Mouse (Mus musculus) common myeloid progenitor, adult 5-6 weeks (primary cell): ENCODE data around the gene Srpk3. TPM values are rescaled to one million over a fixed set of nuclear protein-coding genes. Genes with fewer than 3 reads are reported as not detected.
"Not testable (repeated sequence)": the region's sequence is repeated elsewhere in the genome, so short reads cannot be mapped to it uniquely, and the experiment has no call there.

Source experiments
- ATAC-seq: replicated peaks from 2 replicates; pipeline ENCODE4 v1.8.0; 2016; ENCODE audit warnings: low read depth, mild to moderate bottlenecking, moderate TSS enrichment, inconsistent platforms; ENCODE audit not compliant: poor library complexity, severe bottlenecking
- total RNA-seq: library from RNA; stranded (forward); fragments of 200-1000, 187-1606 nt; gene quantifications from 2 replicates; pipeline ENCODE4 v1.2.3, GENCODE M21; 2017

The Srpk3 gene
- total RNA-seq = not detected in 2 replicates

DNA sequence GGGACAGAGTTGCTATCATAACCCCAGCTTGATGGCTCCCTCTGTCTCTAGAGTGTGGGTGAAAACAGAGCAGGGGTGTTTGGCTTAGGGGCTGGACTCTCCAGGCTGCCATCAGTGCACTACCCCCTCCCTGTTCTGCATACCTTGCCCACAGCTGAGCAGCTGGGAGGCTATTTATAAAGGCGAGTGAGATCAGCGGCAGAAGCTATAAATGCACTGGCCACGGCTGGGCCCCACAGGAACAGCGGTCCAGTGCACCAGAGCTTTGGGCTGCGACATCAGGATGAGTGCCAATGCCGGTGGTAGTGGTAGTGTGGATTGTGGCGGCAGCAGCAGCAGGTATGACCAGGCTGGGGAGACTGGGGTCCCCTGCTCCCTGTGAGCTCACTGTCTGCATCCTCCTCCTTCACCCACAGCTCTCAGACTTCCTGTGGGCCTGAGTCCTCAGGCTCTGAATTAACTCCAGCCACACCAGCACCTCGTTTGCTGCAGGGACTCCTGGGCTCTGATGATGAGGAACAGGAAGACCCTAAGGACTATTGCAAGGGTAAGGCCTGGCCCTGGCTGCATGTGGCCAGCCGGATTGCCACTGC is at the start of gene Srpk3:
TSS of gene Srpk3 (plus strand) at position 238 of the 593 bp plus-strand sequence.
- peak; percentile 39; the same call in 1 of the 2 replicates for ATAC-seq

DNA sequence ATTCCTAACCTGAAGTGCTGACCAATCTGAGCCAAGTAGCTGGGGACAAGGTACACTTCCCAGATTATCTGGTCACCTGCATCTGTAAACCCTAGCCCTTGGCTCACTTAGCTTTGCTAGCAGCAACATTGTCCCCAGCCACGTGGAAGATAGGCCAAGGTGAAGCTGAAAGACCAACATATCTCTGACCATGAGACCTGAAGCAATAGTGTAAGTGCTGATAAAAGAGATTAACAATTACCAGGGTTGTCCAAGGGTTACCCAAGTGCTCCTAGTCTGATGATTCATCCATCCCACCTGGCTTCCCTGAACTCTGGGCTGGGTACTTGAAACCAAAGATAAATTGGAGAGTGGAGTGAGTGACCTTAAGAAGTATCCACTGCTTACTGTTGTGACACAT is 43.3 kb upstream of the Srpk3 start:
- no peak for ATAC-seq

DNA sequence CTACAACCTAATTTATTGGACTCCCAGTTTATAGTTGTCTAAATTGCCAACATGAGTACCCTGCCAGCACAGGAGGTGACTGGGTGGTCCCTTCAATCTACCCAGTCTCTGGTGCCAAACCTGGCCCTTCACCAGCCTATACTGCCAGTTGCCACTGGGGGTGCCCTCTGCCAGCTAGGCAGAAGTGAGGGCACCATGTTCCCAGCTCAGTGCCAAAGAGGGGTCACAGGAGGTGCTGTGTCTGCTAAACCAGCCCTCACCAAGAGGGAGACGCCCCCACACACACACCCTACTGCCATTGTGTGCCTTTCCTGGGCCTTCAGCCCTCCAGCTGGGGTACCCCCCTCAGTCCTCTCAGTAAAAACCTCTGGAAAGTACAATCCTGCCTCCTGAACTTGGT is 36.0 kb upstream of the Srpk3 start:
- ATAC-seq = peak; percentile 60; the same call in 1 of the 2 replicates

DNA sequence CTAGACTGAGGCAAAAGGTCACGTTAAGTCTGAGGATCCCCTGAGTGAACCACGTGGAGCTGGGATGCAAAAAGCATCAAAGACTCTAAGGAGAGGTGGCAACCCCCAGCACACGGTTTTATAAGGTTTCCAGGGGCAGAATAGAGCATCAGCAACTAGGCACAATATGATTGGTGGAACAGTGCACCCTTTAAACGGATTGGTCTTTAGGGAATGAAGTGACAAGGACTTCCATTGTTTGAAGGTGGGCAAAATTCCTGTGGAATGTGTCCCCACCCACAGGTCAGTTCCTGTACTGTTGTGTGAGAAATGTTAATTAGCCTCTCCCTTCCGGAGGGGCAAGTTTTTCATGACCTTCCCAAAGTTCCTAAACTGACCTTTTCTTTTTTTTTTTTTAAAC is 35.1 kb upstream of the Srpk3 start:
- ATAC-seq = no peak

DNA sequence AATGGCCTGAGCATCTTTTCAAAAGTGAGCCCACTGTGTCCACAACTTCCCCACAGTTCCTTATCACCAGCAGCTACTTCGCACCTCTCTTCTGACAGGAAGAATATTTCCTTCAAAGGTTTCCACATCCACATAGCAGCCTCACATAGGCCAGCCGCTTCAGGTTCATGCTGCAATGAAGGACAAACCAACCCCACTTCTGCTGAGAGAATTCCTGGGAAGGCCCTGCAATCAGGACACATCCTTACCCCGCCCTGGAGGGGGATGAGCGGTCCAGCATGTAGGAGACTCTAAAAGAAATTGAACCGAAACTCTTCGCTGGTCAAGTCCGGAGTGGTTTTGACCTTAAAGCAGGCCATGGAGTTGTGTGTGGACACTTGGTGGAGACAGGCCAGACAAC is 34.4 kb upstream of the Srpk3 start:
- not testable (repeated sequence) for ATAC-seq

DNA sequence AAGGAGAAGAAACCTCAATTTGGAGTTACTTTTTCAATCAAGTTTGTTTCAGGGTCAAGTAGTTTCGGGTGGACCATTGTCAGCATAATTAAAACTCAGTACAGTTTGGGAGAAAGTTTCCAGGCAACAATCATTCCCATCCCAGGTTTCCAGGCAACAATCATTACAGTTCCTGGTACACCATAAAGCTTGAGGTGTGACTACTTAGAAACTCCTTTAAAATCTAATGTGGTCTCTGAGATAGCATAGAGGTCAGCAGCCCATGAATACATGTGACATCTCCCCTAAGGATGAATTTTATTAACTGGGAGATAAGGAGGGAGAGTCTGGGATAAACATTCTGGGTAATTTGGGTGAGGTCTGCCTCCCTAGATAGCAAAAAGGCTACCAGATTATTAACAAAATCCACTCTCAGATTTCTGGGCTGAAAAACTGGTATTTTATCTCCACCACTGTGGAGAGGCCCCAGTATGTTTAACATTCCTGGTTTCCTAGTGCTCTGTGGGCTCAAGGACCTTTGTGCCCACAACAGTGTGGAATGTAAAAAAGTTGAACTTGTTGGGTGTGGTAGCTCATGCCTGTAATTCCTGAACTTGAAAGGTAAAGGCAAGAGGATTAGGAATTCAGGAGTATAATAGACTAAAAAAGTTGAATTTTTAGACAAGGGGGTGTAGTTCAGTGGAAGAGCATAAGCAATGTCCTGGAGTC is 29.3 kb upstream of the Srpk3 start:
- ATAC-seq = no peak

DNA sequence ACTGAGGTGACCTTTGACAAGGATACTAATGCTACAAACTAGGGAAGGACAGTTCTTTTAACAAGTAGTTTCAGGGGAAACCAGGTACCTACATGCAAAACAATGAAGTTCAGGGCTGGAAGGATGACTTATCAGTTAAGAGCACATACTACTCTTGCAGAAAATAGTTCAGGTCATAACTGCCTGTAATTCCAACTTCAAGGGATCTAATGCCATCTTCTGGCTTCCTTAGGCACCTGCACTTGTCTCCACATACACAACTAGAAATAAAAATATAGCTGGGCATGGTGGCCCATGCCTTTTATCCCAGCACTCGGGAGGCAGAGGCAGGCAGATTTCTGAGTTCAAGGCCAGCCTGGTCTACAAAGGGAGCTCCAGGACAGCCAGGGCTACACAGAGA is 25.2 kb upstream of the Srpk3 start:
- no peak for ATAC-seq

DNA sequence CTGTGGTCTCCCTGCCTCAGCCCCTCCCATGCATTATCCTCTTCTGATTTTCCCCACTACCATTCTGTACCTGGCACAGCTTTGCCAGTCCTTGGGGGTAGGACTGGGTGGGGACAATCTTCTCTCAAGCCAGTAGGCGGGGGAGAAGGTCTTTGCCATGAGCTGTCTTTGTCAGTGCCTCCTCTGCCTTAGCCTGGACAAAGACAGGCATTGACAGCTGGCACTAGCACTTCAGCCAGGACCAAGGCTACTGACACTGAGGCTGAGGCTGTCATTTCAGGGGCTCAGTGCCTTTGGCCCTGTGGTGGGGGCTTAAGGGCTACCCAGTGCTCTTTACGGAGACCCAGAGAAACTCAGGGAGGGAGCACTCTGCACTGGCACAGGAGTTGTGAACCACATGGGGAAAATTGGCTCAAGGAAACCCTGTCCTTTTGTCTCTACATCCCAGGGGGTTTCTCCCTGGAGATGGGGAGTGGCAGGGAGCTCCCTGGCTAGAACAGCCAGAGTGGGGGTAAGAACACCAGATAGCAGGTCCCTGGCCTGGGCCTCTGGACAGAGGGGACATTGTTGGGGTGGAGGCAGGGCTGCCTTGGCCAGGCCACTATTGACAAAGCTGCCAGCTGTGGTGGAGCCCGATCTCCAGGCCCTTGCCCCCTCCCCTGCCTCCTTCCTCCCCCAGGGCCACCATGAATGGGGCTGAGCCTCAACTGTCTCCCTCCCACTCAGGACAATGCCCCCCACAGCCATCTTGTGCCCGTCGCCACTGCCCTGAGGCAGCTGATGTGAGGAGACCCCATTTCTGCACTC is 17.7 kb upstream of the Srpk3 start, which contains the start of gene Plxnb3:
TSS of gene Plxnb3 (plus strand) at position 757 of the 807 bp plus-strand sequence.
- no peak for ATAC-seq

DNA sequence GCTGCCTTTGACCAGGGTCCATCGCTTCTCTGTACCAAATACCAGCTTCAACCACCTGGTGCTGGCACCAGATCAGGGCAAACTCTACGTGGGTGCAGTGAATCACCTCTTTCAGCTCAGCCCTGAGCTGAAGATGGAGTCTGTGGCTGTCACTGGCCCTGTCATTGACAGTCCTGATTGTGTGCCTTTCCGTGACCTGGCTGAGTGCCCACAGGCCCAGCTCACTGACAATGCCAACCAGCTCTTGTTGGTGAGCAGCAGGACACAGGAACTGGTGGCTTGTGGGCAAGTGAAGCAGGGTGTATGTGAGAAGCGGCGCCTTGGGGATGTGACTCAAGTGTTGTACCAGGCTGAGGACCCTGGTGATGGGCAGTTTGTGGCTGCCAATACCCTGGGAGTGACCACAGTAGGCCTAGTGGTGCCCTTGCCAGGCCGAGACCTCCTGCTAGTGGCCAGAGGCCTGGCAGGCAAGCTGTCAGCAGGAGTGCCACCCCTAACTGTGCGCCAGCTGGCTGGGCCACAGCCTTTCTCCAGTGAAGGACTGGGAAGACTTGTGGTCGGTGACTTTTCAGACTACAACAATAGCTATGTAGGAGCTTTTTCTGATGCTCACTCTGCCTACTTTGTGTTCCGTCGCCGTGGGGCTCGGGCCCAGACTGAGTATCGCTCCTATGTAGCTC is 15.5 kb upstream of the Srpk3 start:
- peak; percentile 44; the same call in 1 of the 2 replicates for ATAC-seq

DNA sequence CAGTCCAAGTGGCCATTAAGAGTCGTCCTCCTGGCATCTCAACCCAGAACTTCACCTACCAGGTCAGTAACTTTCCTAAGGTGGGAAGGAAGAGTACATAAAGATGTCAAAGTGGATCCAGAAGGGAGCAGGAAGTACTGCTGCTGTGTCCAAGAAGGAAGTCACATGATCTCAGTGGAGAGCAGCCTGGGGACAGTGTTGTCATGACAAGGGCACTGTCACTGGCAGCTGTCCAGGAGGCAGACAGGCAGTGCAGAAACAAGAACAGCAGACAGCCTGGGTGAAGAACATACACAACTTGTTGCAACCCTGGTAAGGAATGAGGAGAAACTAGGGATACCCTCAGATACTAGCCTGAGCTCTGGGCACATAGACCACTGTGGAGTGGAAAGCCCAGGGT is 8.9 kb upstream of the Srpk3 start:
- ATAC-seq = peak; percentile 64

DNA sequence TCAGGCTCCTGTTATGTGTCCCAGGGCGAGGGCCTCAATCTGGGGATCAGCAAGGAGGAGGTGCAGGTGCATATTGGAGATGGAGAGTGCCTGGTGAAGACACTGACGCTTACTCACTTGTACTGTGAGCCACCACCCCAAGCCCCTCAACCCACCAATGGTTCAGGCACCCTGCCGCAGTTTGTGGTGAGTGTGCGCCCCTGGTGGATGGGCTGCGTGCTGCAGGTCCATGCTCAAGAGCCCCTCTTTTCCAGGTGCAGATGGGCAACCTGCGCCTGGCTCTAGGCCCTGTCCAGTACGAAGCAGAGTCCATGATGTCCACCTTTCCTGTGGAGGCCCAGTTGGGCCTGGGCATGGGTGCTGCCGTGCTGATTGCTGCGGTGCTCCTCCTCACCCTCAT is 6.9 kb upstream of the Srpk3 start:
- peak; percentile 58; the same call in 1 of the 2 replicates for ATAC-seq

DNA sequence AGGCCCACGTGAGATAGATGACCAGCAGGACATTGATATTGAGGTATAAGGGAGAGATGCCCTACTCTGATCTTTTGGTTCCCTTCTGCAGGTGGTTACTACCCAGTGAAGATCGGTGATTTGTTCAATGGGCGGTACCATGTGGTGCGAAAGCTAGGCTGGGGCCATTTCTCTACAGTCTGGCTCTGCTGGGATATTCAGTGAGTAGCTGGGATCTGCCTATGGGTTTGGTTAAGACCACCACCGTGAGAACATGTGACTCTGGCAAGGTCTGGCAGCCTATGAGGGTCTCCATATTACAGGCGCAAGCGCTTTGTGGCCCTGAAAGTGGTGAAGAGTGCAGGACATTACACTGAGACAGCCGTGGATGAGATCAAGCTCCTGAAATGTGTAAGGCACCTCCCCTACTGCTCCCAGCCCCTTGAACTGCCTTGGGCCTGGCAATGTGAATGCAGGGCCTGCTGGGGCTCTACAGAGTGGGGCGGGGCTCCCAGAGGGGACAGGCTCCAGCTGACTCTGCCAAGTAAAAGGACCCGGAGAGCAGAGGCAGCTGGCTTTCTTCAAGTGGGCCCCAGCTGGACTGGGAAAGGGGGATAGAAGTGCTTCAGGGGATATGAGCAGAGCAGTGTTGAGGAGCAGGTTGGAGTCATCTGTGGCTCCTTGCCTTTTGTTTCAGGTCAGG is 738 bp downstream of the Srpk3 start:
- ATAC-seq = no peak

DNA sequence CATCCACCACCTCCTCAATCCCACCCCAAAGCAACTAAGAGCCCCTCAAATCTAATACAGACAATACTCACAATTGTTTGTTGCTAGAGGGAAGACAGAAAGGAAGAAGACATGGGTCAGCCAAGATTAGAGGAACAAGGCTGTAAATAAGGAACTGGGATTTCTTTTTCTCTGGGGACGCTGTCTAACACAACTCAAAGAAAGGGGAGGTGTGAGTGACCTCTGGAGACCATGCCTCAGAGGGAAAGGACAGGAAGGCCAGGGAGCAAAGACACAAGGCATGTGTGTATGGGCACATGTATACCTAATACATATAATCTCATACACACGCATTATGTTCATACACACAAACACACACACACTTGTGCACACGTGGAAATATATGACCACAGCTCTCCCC is 8.0 kb downstream of the Srpk3 start:
- ATAC-seq = no peak

DNA sequence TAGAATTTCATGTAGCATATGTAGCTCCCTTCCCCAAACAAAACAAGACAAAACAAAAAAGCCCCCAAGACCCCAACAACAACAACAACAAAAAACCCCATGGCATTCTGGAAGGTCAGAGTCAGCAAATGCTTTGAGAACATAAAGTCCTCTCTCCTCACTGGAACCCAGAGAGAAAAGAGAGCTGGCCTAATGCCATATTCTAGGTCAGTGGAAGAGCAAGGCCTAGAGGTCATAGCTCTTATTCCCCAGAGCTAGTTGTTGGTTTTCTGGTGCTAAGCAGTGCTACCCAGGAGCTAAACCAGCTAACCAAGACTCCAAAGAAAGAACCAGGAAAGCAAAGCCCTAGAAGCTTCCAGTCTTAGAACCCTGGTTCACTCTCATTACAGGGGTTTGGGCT is 11.5 kb downstream of the Srpk3 start:
- no peak for ATAC-seq

DNA sequence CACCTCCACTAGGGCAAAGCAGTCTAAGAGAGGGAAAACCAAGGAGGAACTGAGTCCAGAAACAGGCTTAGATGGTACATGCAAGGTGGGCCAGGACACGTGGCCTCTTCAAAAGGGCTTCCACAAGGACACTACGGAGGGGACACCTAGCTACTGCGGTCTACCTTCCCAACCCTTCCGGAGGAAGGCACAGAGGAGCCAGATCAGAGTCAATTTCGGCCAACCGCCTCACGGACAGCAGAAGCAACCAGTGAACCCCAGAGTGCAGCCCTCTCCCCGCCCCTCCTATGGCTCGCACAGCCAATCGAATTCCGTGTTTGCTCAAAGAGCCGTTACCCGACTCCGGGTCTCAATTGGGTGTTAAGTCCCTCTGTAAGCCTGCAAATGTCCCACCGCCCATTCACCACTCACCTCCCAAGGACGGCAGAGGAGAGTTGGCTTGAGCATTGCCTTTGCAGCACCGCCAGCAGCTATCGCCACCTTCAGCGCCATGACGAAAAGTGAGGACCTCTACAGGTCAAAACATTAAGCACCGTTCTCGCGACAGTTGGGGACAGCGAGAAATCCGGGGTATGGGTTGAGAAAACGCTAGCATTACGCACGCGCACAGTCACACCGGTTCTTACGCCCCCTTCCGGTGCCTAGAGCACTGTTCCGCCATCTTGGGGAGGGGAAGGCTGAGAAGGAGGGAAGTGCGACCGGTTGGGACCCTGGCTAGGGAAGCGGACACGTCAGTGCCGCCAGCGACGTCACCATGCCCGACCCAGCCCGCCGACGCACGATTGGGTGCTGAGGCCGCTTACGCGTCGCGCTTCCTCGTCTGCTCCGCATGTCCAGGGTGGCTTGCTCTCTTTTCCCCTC is 12.4 kb downstream of the Srpk3 start, which contains the start of the genes Idh3g and Ssr4:
TSS of gene Idh3g (minus strand) at position 534 of the 861 bp plus-strand sequence.
TSS of gene Ssr4 (plus strand) at position 665 of the 861 bp plus-strand sequence.
- peak; percentile 91 for ATAC-seq

DNA sequence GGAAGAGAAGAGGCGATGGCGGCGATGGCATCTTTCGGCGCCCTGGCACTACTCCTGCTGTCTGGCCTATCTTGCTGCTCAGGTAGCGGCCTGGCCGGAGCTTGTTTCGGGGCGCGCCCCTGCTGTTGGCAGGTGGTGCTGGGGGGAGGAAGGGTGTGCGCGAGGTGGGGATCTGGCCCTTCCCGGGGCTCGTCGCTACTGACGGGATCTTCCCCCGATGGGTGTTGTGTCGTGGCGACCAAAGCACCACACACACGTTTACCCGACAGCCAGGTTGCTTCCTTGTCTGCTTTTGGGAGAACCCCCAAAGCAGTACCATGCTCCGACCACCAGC is 13.0 kb downstream of the Srpk3 start:
- ATAC-seq = no peak

DNA sequence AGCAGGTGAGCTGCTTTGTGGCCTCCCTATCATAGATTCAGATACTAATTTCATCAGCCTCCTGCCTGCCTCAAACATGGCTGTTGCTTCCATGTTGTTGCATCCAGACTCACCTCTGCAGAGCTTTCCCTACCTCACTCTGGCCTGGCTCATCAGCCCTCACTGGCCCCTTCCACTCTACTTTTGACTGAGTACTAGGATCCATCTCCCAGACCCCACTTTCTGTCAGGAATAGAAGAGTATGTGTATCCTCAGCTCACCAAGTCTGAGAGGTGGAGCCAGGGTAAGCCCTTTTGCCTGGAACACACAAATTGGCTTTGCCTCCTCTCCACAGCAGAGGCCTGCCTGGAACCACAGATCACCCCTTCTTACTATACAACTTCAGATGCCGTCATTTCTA is 14.3 kb downstream of the Srpk3 start:
- ATAC-seq = no peak

DNA sequence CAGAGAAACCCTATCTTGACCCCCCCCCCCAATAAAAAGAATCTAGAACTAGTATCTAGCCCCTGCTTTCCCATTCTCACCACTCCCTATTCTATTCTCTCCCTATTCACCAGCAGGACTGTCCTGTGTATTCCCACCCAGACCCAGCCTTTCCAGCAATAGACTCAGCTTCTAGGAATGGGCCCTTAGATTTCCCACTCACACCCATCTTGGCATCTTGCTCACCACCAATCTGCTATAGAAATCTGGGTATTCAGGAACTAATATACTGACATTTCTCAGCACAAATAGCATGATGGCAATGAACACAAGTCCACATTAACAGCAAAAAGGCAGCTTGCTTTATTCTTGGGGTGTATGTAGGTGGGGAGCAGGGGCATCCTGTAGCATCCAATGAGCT is 18.8 kb downstream of the Srpk3 start:
- ATAC-seq = no peak

DNA sequence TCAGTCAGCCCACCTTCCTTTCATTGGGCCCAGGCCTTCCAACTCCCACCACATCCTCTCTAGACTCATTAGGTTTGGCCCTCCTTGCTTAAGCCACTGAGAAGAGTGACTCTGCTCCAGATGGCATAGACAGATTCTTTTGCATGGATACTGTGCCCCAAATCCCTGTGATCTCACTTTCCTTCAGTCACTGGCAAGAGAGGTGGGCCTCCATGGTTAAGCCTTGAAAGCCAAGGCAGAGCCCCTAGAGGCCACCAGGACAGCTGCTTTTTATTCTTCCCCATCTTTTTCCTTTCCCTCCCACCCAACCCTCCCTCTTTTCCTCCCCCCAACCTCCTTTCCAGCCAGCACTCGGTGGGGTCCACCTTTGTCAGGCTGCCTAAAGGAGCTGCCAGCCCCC is 19.3 kb downstream of the Srpk3 start:
- ATAC-seq = no peak
